Mouse (Mus musculus) mouse embryonic stem cell (cell line): ENCODE data around the gene Lpxn.

Experiments used
- in situ Hi-C, 2 experiments: fragments of 300-500 bp; cut with MboI; formaldehyde crosslinking; loops; 1 replicate in 1 of 2; 3 replicates in 1 of 2; pipeline ENCODE4 v1.14.3; 2019 to 2020; ENCODE audit warnings: low sequenced_read_pairs in 2 of 2, low pct_unique_long_range_greater_than_20kb in 1 of 2, mixed read lengths in 1 of 2; ENCODE audit not compliant: unreplicated experiment in 1 of 2

The Lpxn gene

GRCm38 (mm10) chr19:12795511-12796327 lies at the start of gene Lpxn, which contains the start of gene Zfp91:
Gene Lpxn (plus strand): TSS chr19:12796193.
Gene Zfp91 (minus strand): TSS chr19:12796126.
- in situ Hi-C loops = loop anchor here in 1 of 2 experiments (25.0 kb wide), 1 partner anchor 858 kb away; no protein-coding TSS in a partner anchor

GRCm38 (mm10) chr19:12756286-12756685 lies 39.7 kb upstream of the Lpxn start:
- in situ Hi-C loops = no loop called here

DNA sequence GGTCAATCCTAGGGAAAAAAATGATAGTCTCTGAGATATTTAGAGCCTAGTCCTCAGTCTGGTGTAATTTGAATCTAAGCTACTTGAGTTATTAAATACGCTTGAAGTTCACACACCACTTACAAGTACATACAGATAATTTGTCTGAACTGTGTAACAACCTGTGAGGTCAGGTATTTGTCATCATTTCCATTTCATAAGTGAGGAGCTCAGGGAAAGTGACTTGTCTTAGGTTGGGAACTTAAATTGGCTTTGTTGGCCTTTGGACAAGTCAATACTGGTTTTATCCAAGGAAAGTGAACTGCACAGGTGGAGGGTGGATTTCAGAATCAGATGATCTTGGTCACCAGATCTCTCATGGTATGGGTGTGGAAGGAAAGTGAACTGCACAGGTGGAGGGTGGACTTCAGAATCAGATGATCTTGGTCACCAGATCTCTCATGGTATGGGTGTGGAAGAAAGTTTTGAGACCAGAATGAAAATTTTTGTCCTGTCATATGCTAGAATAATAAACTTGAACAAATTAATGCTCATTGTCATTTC lies 37.0 kb upstream of the Lpxn start:
- in situ Hi-C loops = no loop called here

DNA sequence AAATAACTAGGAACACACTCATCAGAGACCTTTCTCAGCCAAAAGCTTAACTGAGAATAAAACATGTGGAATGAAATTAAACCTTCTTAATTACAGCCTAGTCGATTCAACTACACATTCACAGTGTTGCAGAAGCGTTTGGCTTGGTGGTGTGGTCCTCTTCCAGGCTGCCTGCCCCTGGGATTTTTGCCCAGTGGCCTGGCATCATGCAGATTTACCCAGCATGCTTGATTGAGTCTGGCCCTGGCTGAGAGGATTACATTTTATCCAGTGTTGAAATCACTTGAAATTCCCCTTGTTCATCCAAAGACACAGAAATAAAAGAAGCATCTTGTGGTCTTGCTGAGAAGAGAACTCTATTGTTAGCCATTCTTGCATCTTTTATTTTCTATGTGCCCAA lies 36.3 kb upstream of the Lpxn start:
- in situ Hi-C loops = no loop called here

DNA sequence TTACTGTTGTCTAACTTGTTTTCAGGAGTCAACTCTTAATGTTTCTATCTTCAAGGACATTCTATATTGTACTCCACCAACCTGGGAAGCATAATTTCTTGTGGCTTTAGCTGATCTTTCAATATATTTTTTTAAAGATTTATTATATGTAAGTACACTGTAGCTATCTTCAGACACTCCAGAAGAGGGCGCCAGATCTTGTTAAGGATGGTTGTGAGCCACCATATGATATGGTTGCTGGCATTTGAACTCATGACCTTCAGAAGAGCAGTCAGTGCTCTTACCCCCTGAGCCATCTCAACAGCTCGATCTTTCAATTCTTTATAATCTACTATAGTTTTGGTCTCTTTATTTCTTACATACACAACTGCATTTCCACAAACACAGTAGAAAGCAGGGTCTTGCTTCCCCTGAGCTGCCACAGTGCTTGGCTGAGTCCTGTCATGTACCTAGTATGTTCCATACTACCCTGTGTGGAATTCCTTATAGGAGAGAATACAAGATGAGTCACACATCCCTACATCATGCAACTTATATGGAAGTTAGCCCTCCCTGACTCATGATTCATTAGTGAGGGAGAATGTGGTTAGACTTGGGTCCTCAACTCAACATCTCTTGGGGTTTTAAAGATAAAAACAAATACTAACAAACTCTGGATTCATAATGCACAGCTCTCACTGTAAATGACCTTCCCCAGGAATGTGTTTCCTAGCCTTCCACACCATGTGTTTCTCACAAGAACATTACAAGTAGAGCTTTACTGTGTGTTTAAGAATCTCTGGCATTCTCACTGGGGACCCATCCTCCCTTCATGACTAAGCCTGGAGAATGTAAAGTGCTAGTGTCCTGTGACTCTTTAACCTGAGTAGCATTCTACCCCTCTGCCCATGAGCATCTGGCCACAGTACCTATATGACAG lies 33.5 kb upstream of the Lpxn start:
- in situ Hi-C loops = no loop called here

- in situ Hi-C loops = no loop called here
Measured at GRCm38 (mm10) chr19:12765308-12765707, 30.7 kb upstream of the Lpxn start, which contains the start of gene Cntf. Gene Cntf (minus strand): TSS chr19:12765632.

- in situ Hi-C loops = no loop called here
Measured at GRCm38 (mm10) chr19:12770888-12771287, 25.1 kb upstream of the Lpxn start.

- in situ Hi-C loops = loop anchor here in 1 of 2 experiments (25.0 kb wide), 1 partner anchor 843 kb away; no protein-coding TSS in a partner anchor
Measured at GRCm38 (mm10) chr19:12780437-12780836, 15.6 kb upstream of the Lpxn start.

DNA sequence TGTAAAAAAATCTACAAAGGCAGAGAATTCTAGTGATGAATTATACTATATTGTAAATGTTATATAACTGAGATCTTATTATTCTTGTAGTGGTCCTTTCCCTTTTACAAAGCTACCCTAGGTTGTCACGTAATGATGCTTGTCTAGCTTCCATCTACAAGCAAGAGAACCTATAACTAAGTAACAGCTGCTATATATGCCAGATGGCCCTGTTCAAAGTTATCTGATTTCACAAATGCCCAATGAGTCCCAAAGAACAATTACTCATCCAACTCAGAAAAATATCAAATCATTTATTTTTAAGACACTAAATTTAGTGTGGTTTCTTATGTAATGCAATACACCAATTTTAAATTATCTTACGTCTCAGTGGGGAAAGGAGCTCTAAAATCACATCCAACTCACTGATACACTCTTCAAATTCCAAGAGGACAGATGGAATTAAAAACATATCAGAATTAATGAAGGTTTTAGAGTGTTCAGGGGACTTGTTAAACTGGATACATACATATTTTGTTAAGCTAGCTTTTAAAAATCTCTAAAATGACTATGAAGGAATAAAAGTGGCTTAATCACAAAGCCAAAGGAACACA lies 9.1 kb upstream of the Lpxn start:
- in situ Hi-C loops = loop anchor here in 1 of 2 experiments (25.0 kb wide), 1 partner anchor 850 kb away; no protein-coding TSS in a partner anchor

GRCm38 (mm10) chr19:12787721-12788120 lies 8.3 kb upstream of the Lpxn start:
- in situ Hi-C loops = loop anchor here in 1 of 2 experiments (25.0 kb wide), 1 partner anchor 850 kb away; no protein-coding TSS in a partner anchor

DNA sequence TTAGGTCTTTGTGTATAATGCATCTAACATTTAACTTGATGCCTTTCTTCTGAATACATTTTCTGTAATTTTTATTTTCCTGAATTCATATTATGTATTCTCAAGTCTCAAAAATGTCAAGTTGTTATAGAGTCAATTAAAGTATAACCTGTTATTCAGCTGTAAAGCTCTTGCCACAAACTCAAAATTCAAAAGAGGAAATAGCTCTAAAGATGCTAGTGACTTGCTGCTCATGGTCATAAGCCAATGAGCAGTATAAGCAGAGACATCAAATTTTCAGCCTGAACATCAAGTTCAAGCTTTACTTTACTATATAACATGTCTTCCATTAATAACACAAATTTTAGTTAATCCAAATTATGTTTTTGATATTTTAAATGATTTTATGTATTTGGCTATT lies 3.6 kb upstream of the Lpxn start:
- in situ Hi-C loops = loop anchor here in 1 of 2 experiments (25.0 kb wide), 1 partner anchor 855 kb away; no protein-coding TSS in a partner anchor

DNA sequence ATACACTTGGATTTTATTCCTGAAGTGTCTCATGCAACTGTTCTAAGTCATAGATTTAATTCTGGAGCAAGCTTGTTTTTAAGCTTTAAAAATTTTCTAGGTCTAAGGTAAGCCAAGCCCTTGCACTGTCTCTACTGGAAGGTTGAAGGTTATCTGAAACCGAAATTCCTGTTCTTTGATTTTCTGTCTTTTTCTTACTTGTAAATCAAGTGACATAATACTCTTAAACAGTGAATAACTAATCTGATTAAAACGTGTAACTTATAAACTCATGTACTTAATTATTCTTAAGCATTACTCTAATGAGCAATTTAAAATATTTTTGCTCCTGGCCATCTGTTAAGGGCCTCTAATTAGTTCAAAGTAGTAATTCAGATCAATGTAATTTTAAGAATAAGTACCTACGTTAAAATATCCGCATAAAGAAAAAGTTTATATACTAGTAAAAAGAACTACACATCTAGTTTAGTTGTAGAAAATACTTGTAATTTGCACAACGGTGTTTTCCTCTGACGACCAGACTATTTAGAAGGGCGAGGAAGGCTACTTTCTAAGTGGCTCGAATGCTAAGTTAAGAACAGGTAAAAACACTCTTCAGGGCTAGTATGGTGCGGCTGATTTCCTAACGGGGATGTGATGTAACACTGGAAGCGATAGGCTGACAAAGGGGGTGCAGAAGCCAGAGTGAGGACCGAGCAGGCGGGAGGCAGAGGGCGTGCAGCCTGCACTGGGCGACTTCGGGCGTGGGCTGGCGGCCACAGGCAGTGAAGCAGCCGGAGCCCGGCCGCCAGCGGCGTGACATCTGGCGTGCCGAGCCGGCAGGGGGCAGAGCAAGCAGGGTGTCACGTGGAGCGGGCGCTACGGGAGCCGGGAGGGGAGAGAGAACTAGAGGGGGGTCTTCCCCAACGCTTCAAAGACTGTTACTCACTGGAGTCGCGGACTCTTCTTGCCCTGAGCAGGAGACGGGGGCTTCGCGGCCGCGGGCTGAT lies 1.6 kb upstream of the Lpxn start:
- in situ Hi-C loops = loop anchor here in 1 of 2 experiments (25.0 kb wide), 1 partner anchor 857 kb away; no protein-coding TSS in a partner anchor

- in situ Hi-C loops = loop anchor here in 1 of 2 experiments (25.0 kb wide), 1 partner anchor 858 kb away; no protein-coding TSS in a partner anchor
Measured at GRCm38 (mm10) chr19:12795110-12795509, 883 bp upstream of the Lpxn start.

GRCm38 (mm10) chr19:12796328-12796931 lies 437 bp downstream of the Lpxn start:
- in situ Hi-C loops = loop anchor here in 1 of 2 experiments (25.0 kb wide), 1 partner anchor 859 kb away; no protein-coding TSS in a partner anchor

DNA sequence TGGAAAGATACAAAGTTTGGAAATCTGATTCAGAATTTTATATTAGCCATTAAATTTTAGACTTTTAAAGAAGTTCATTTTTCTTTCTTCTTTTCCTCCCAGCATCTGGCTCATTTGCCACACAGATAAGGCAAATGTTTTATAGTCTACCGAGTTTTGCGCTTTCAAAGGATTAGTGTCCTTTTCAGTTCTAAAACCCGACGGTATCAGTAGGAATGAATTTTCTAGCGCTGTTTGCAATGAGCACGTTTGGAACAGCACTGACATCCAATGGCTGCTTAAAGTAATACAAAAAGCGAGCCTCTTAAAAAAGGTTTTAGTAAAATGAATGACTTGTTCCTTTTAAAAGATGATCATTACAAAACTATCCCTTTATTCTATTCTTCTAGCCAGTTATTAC lies 1.1 kb downstream of the Lpxn start:
- in situ Hi-C loops = loop anchor here in 1 of 2 experiments (25.0 kb wide), 1 partner anchor 860 kb away; no protein-coding TSS in a partner anchor

DNA sequence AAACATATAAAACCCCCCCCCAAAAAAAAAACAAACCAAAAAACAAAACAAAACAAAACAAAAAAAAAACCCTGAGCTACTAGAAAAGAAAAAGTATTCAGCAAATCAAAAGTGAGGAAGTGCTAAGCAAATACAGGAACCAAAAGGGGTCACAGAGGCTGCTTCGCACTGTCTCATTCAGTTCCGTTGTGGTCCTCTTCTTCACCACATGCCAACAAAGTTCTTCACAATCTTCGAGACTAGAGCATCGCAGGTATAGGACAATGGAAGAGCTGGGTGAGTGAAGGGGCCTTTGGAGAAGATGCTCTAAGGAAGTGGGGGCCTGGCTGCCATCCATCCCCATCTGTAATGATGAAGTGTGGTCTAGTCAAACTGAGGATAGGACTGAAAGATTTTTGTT lies 2.4 kb downstream of the Lpxn start:
- in situ Hi-C loops = loop anchor here in 1 of 2 experiments (25.0 kb wide), 1 partner anchor 861 kb away; no protein-coding TSS in a partner anchor
